Mouse (Mus musculus) thymus, adult 18-20 months (tissue): ENCODE results near the gene Cant1.

Experiments used
- DNase-seq, 2 experiments: peaks; one replicate each; pipeline ENCODE4 v3.0.0; 2022; ENCODE audit warnings: mixed read lengths in 2 of 2

Cant1 gene

DNA sequence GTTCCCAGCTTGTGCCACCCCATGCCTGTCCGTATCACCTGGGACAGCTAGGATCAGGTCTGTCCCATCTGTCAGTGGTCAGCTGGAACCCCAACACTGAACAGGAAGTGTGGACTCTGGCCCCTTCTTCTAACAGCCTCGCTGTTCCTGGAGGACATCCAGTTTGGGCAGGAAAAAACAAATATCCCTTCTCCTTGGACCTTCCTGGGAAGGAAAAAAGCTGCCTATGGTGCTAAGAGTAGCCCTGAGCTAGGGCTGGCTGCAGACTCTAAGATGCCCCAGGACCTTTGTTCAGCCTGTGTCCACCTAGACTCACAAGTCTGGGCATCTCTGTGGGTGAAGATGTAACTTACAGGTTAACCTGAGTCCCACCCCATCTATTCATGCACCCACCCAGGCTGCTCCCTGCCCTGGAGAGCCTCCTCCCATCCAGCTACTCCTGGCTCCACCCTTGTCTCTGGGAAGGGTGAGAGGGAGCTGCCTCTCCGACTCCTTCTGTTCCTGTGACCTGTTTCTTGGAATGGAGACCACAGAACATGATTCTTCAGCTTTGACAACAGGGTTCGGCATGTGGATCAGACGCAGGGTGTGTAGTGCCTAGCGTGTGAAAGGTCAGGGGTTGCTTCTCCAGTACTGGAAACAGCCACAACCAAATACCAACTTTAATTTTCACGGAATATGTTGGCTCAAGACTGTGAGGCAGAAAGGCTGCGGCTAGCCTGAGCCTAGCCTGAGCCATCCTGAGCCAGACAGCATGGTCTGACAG, 10.2 kb upstream of the Cant1 start:
- no peak for DNase-seq

DNA sequence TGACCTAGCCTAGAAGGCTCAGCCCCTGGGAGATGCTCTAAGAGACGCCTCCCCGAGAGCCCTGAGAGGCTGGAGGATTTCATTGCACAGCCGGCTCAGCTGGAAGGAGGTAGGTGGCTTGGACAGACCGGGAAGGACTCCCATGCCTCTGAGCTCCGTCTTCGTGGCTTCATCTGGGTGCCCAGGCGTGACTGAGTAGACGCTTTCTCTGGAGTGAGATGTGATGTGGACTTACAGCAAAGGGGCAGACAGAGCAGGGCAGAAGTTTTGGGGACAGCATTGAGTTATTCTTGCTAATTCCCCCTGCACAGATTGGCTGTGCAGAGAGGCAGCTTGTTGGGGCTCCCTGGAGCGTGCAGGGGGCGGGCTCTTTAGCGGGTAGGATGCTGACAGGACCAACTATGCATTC, 9.6 kb upstream of the Cant1 start:
- DNase-seq, result no peak

DNA sequence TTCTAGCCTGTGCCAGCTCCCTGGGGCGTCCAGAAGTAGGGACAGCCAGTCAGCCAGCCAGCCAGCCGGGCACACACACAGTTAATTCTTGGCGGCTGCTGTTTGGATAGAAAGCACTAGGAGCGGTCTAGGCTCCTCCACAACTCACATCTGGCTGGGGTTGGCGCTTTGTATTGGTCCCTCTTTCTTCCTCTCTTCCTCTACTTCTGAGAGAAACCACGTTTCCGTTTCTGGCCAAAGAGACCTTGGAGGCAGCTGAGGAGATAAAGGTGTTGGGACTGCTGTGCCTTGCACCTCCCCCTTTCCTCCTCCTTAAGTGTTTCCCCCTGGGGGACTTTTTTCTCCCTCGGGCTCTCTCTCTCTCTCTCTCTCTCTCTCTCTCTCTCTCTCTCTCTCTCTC, 9.1 kb upstream of the Cant1 start, which contains the start of gene C1qtnf1:
C1qtnf1 (plus strand) TSS at position 218 of the 400 bp plus-strand sequence.
- peak in 1 of 2 experiments; percentile 47 for DNase-seq

DNA sequence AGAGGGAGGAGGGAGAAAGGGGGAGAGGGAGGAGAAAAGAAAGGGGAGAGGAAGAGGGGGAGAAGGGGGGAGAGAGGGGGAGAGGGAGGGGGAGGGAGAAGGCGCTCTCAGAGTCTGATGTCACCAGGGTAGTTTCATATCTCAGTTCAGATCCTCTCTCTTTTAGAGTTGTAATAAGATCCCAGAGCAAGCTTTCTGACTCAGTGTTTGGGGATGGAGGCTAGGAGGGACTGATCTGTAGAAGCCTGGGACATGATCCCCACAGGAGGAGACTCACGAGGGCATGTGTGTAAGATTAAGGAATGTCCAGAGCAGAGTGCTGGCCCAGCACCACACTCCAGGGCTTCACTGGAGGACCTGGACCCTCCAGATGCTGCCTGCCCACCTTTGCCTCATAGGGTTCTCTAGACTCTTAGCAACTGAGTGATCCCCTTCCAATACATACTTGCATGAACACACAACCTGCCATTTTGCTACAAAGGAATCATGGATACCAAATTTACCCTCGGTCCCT, 8.4 kb upstream of the Cant1 start:
- DNase-seq, result no peak

DNA sequence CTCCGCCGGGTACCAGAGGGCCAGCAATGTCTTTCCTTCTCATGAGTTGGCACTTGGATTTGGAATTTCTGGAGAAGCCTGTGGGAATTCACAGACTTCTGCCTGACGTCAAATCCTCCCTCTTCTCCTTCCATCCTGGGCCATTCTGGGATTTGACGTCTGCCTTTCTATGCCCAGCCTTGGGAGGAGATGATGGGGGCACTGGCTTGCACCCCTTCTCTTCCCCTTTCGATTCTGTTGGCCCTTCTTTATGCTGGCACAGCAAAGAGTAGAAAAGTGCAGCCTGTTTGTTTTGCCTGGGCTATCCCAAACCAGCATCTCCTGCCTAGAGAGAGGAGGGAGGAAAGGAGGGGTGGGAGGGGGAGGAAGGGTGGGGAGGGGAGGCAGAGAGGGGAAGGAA, 7.9 kb upstream of the Cant1 start:
- DNase-seq, result no peak

DNA sequence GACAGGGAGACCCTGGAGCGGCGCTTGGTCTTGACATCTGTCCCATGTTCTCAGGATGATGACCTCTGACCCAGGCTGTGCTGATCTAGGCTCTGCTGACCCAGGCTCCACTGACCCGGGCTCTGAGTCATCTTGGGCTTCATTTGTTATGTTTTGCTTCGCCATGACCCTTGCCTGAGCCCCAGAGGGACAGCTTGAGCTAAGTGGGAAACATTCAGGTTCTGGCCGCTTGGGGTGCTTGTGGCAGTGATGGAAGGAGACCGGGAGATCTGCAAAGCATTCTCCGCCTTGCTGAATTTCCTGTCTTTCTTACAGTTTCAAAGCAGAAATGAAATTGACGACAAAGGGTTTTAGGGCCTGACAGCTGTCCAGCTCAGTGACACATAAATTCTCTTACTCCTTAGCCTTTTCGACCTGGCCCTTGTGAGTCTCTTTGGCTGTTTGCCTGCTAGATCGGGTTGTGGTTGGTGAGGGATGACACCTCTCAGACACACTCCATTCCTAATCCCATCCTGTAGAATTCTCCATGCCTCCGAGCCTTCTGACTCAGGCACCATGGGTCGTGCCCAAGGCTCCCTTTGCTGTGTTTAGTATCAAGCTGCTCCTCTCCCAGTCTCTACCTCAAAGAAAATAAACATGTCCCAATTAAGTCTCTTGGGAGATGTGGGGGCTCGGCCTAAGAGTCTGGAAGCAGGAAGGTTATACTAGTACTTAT, 5.9 kb upstream of the Cant1 start:
- DNase-seq, result no peak

DNA sequence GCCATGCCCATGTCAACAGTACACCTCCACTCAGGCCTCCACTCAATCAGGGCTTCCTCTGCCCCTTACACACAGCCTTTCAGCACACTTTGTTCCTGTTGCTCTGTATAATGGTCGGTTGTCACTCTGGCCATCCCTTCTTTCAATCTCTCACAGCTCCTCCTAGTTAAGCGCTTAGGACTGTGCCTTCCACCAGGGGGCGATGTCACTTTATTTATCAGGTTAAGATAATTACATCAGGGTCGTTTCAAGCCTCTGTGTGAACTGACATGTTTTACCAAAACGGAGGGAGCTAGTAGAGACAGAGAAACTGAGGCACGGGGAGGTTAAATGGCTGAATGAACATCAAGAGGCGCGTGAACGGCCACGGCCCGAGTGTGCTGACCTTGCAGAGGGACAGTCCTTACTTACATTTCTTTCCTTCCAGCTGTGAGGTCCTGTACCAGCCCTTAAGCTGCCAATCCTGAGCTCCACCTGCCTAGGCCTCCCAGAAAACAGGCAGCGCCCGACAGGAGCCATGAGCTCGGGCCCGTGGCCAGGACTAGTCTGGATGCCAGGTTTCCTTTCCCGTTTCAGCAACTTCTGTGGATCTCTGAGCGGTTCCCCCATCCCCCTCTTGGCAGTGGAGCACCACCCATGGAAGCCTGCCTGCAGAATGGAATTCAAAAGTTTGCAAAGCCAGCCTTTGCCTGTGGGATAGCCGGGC, 4.5 kb upstream of the Cant1 start:
- DNase-seq, result peak; percentile 36 to 52

DNA sequence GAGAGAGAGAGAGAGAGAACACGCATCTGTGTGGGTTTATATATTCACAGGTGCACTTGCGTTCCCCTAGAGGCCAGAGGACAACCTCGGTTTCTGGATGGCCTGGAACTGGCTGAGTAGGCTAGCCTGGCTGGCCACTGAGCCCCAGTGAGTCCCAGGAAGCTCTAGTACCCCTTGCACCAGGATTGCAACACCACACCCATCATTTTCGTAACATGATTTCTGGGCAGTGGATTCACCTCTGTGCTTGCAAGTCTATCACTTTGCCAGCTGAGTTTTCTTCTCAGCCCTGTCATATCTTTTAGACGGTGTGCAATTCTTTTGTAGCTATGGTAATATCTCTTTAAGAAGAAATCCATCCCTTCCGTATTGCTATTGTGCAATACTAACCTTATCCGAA, 1.4 kb upstream of the Cant1 start:
- no peak for DNase-seq

DNA sequence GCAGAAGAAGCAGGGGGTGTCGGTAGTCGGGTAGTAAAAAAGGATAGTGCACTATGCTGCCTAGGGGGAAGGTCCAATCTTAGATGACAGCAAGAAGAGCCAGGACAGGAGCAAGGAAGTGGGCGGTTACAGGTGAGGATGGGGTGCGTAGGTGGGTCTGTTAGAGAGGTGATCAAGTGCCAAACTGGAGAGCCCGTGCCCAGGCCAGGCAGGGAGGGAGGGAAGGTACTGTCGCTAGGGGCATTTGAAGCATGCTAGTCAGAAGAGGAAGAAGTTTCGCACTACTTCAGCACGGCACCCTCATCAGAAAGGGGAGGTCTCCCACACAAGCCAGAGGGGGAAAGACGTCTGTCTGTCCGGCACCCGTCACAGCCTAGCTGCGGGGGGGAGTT, 448 bp downstream of the Cant1 start:
- no peak for DNase-seq

DNA sequence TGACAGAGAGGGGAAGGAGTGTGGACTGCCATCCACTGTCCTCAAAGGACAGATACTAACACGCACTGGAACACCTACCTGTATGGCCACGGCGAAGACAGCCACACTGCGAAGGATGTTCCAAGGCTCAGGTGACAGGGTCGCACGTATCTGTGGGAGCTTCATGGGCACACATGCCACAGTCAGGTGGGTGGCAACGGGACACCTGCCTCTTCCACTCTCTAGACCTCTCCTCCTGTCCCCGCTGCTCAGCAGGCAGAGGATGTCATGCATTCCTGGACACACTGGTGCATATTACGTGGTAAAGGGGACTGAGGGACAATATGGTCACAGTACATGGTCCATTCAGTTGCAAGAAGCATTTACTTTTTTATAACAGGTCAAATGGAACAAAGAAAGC, 1.4 kb downstream of the Cant1 start:
- DNase-seq, result no peak

DNA sequence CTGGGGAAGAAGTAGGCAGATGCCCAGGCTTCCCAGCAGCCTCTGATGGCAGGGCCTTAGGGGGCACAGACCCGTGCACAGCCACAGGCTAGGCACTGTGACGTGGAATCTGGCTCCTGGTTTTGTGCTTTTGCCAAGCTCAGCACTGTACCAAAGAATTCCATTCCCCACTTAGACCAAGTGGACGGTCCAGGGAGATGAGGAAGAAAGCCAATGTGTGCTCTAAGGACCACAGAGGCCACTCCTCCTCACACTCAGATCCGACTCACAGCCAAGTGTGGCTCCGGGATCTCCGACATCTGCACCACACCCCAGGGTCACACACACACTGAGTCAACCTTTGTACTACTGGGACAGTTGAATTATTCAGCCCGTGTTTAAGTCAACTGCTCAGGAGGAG, 2.8 kb downstream of the Cant1 start:
- DNase-seq, result no peak

DNA sequence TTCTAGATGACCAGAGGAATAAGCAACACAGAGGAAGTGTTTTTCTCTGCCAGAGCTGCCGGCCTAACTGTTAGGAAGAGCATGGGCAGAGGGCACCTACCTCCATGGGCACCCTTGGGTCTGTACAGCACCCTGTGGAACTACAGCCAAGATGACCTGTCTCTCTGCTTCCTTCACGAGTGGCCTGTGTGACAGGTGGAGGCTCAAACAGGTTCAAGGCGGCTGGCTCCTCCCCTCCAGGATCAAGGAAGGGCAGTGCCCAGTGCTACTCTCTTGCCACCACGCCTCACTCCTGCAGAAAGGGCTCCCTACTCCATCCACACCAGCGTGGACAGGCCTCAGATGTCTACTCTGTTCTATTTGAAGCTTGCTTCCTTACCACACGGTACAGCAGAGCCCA, 3.3 kb downstream of the Cant1 start:
- no peak for DNase-seq

DNA sequence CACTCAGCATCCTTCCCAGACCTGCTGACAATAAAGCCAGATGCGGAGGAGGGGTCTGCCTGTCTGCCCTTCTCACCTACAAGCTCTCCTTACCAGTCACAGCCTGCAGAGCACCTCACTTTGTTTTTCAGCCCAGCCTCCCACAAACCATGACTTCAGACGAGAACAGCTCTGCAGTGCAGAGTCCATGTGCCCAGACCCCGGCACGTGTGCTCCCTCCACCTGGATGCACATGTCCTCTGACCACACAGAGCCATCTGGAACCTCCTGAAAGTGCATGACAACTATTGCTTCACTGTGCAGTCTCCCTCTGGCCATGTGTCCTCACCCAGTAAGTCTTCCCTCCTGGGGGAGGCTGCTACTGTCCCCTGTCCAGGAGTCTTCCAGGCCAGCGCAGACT, 4.6 kb downstream of the Cant1 start:
- DNase-seq, result no peak

DNA sequence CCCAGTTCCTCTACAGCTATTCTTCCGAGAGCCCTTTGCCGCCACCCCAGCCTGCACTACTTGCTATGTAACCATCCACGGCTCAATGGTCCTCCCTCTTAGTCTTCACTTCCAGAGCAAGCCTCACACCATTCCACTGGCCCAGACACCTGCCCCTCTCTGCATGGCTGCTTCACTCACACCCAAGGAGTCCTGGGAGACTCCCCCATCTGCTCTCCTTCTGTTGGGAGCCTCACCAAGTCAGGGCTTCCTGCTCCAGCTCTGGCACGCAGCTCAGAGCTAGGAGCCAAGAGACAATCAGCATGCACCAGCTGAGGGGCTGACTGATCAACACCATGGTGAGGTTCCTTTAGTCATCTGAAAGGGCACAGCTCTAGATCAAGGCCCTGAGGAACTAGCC, 5.8 kb downstream of the Cant1 start:
- no peak for DNase-seq

DNA sequence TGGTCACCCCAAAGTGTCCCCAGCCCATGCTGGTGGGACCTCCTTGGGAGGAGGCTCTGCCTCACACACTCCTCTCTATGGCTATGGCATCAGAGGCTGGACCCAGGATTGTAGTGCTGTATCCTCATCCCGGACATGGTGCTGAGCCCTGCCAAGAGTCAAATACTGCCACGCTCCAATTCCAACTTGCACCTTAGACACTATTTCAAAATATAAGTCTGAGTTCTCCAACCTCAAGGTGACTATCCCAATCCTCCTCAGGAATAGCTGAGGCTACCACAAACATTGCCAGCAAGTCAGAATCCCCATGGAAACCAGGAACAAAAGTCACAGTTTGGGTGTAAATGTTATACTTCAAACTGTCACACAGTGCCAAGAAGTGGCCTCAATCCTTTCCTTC, 6.3 kb downstream of the Cant1 start:
- DNase-seq, result no peak

DNA sequence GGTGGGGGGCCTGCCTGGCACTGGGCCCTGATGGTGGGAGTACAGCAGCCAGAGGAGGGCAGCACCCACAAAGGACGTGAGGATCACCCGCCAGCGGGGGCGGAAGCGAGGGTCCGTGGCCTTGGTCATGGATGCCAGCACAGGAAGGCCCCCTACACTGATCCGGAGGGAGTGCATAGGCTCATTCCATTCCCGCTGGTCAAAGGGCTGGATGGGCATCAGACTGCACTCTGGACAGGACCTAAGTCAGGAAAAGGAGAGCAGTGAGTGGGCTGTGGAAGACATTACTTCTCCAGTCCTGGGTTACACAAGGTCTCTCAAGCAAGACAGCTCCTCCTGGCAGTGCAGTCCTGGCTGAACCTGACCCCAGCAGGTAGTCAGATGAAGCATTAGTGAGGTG, 7.6 kb downstream of the Cant1 start:
- no peak for DNase-seq

DNA sequence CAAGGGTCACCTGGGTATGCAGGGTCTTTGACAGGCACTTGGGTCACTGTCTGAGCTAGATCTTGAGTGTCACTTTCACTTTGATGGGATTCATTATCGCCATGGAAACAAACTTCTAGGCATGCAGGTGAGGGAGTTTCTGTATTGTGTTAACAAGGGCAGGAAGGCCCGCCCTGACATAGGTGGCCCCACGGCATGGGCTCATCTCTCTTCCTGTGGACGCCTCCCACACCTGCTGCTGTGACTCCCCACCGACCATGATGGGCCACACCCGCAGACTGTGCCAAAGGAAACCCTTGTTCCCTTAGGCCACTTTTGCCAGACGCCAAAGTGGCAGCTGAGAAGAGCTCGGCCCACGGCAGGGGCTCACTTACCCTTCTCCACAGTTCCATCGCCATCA, 8.4 kb downstream of the Cant1 start:
- DNase-seq, result no peak

DNA sequence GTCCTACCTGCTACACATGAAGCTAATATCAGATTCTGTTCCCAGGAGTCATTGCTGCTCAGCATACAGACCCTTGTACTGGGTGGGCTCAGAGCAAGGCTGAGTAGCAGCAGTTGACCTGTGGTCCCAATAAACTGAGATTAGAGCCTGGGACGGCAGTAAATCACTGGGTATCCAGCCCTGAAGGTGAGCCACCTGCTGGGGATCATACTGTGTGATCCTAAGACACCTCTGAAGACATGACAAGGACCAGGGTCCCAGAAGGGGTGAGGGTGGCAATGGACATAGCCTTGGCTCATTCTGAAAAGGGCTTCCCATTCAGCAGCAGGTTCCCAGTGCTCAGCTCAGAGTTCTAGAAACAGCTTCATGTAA, 8.8 kb downstream of the Cant1 start:
- DNase-seq, result no peak

DNA sequence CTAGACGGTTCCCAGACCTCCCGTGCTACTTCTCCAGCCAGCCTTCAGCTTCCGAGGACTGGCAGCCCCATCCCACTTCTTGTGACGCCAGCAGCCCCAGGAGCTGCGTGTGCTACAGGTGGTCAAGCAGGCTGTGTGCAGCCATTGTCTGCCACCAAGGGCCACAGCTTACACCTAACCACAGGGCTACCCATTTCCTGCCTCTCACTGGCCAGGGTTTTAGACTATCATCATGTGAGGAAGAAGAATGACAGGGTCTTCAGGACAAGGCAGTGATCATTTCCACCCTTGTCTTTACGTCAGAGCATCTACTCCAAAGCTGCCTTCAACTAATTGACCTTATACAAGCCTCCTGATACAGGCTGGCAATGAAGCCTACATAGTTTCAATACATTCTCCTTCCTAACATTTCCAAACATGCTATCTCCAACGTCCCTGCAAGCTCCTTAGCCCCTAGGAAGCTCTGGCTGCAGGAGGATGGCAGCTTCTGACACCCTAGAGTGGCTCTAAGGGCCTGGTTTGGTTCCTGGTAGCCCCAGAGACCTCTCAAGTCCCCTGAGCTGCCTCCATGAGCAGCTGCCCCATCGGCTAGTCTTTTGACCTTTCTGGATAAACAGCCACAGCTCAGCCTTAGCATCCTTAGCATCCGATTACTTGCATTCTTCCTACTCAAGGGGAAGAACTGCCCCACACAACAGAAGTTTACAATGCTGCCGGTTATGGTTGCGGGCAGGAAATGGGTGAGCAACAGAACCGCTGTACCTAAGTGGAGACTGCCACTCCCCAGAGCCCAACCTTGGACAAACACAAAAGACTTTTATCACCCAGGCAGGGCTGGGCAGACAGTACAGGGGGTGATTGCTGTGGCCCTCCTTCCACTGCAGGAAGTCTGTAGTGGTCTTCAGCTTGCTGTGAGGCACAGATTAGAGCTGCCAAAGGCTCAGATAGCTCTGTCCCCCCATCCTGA, 9.5 kb downstream of the Cant1 start:
- DNase-seq, result no peak

DNA sequence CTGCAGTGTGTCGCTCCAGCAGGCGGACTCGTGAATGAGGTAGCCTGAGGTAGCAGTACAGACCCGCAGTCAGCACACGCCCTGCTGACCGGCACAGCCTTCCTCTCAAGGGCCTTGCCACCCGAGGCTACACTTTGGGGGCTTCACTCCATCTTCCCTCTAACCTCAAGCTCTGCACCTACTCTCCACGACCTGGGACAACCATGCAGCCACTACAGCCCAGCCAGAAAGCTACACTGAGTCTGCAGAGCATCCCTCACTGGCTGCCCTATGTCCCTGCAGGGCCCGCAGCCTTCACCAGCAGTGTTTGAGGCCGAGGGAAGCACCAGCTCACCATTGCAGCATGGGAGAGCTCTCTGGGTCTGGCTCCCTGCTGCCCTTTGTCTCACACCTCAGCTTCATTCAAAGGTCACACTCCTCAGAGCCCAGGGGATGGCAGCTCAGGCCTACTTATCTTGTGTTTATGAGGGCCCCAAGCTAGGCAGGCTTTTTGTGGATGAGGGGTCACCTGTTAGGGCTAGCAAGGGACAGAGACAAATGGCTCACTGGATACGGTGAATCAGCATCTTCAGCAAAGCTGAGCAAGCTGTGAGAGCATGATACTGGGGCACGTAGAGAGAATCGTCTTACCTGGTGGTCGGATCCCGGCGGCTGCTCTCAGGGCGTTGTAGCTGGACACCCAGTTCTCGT, 10.7 kb downstream of the Cant1 start:
- peak in 1 of 2 experiments; percentile 0 for DNase-seq

DNA sequence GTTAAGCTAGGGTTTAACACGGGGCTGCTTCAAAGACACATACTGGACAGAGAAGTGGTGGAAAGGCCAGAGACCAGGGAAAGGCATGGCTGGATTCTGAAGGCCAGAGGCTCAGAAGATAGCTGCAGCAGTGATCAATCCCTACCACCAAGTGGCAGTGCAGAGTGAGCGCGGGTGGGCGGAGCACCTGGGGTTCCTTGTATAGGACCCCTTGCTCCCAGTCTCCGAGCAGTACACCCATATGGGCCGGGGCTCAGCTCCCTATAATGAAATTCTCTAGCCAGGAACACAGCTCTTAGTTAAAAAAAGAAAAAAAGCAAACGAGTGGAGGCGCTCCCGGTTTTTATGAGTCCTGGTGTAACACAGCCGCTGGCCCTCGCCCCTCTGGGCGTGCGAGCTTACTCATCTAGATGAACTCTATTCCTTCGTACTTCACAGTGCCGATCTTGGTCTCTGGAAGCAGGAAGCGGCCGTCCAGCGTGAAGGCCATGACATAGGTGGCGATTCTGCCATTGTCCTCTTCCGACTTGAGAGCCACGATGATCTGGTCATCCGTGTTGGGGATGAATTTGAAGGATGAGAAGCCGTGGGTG, 11.5 kb downstream of the Cant1 start:
- DNase-seq, result peak in 1 of 2 experiments; percentile 22
